Comparison of ENCODE assay signal across 10 mouse cellular contexts in the genomic region with DNA sequence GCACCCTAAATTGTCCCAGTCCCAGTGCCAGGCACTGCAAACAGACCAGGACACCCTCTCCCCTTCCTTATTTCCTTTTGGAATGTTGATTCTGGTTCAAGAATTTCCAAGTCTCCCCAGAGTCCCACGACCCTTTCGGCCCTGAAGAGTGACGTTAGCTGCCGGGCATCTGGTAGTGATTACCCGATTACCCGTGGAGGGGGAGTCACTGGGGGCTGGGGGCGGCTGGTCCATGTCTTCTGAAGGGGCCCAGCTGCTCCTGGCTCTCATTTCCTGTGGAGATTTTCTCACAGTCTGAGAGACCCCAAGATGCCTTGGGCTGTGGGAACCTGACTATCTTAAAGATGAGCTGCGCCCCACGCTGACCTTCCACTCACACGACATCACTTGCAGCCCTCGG. TPM values are rescaled to one million over a fixed set of nuclear protein-coding genes. Genes with fewer than 3 reads are reported as not detected.
DNase-seq lines count a peak whose midpoint lies in the region; ATAC-seq lines count a peak whose summit lies in the region.
"Had no signal": no experiment of that assay in that cellular context is flagged by ENCODE, and none has a peak within 500 bp of the region (broad histone marks: within the 10 kb centered on the region; RNA-seq: fewer than 3 reads in every experiment).

No protein-coding gene starts in this region.

- peaks cover 45% of the 10 kb centered on the region for H3K4me1 ChIP-seq in kidney, embryonic 16.5 days (ENCODE audit: insufficient read depth, low read length)
- peaks cover 17% of the 10 kb centered on the region for H3K4me1 ChIP-seq in embryonic facial prominence, embryonic 14.5 days (ENCODE audit: control insufficient read depth, insufficient read depth, low read length)
- peaks cover 6% of the 10 kb centered on the region; the same call in 1 of the 2 replicates for H3K4me1 ChIP-seq in neural tube, embryonic 11.5 days (ENCODE audit: control insufficient read depth, insufficient read depth, low read length)

- ATAC-seq in kidney, embryonic 16.5 days (ENCODE audit: low FRiP score, low TSS enrichment) = no peak
- ATAC-seq in embryonic facial prominence, embryonic 14.5 days (ENCODE audit: low read depth) = peak; percentile 12; the same call in 1 of the 2 replicates
- ATAC-seq in neural tube, embryonic 11.5 days (ENCODE audit: insufficient read depth, low FRiP score, low TSS enrichment) = no peak

- H3K4me2 ChIP-seq in kidney, embryonic 16.5 days (replicated peaks; ENCODE audit: low read depth, low read length) = peak overlapping the region; percentile 58
- H3K4me2 ChIP-seq in embryonic facial prominence, embryonic 14.5 days (ENCODE audit: low read depth, low read length) = peak overlapping the region; percentile 17
- 0 out of 2 replicates have a peak overlapping the region, but pooled peaks have one; percentile 17 for H3K4me2 ChIP-seq in neural tube, embryonic 11.5 days (ENCODE audit: low read depth)

- peak overlapping the region; percentile 81 for H3K27ac ChIP-seq in kidney, embryonic 16.5 days (ENCODE audit: low read length)
- H3K27ac ChIP-seq in embryonic facial prominence, embryonic 14.5 days (replicated peaks; ENCODE audit: low read depth, low read length) = peak overlapping the region; percentile 74
- H3K27ac ChIP-seq in neural tube, embryonic 11.5 days (ENCODE audit: low read depth, low read length) = no peak overlapping the region

- H3K36me3 ChIP-seq in kidney, embryonic 16.5 days (ENCODE audit: insufficient read depth, low read length) = no peaks in the 10 kb centered on the region
- H3K36me3 ChIP-seq in embryonic facial prominence, embryonic 14.5 days (ENCODE audit: control insufficient read depth, insufficient read depth, low read length) = no peaks in the 10 kb centered on the region
- no peaks in the 10 kb centered on the region for H3K36me3 ChIP-seq in neural tube, embryonic 11.5 days (ENCODE audit: control insufficient read depth, insufficient read depth, low read length)

- no peaks in the 10 kb centered on the region for H3K27me3 ChIP-seq in kidney, embryonic 16.5 days (ENCODE audit: insufficient read depth, low read length)
- H3K27me3 ChIP-seq in embryonic facial prominence, embryonic 14.5 days (replicated peaks; ENCODE audit: control insufficient read depth, insufficient read depth, low read length) = no peaks in the 10 kb centered on the region
- H3K27me3 ChIP-seq in neural tube, embryonic 11.5 days (ENCODE audit: control insufficient read depth, insufficient read depth, low read length) = no peaks in the 10 kb centered on the region

- peak overlapping the region; percentile 50 for H3K4me3 ChIP-seq in kidney, embryonic 16.5 days (ENCODE audit: low read length)
- H3K4me3 ChIP-seq in embryonic facial prominence, embryonic 14.5 days (ENCODE audit: low read depth, low read length) = peak overlapping the region; percentile 2
- H3K4me3 ChIP-seq in neural tube, embryonic 11.5 days (ENCODE audit: low read depth, low read length) = no peak overlapping the region

- 13% methylated on average over 11 of the region's 11 CpGs for WGBS in kidney, embryonic 16.5 days
- WGBS in embryonic facial prominence, embryonic 14.5 days = 15% methylated on average over 11 of the region's 11 CpGs
- WGBS in neural tube, embryonic 11.5 days = 40% methylated on average over 11 of the region's 11 CpGs

- H3K9ac ChIP-seq in kidney, embryonic 16.5 days (replicated peaks; ENCODE audit: low read length) = peak overlapping the region; percentile 25; the same call in 1 of the 2 replicates
- no peak overlapping the region for H3K9ac ChIP-seq in embryonic facial prominence, embryonic 14.5 days (ENCODE audit: low read depth, low read length)
- H3K9ac ChIP-seq in neural tube, embryonic 11.5 days (ENCODE audit: low read length) = no peak overlapping the region

- H3K9me3 ChIP-seq in kidney, embryonic 16.5 days (ENCODE audit: low read length) = no peaks in the 10 kb centered on the region
- no peaks in the 10 kb centered on the region for H3K9me3 ChIP-seq in embryonic facial prominence, embryonic 14.5 days (ENCODE audit: control insufficient read depth, low read length)
- no peaks in the 10 kb centered on the region for H3K9me3 ChIP-seq in neural tube, embryonic 11.5 days (ENCODE audit: control insufficient read depth, low read length)

- DNase-seq in kidney, adult 11 months = no peak
- peak; percentile 83 for DNase-seq in embryonic facial prominence, embryonic 14.5 days (ENCODE audit: low spot score)
- peak; percentile 69 for DNase-seq in kidney, postnatal 14 days
- DNase-seq in neural tube, embryonic 11.5 days (ENCODE audit: low spot score) = peak; percentile 57
- DNase-seq in right cerebral cortex, postnatal 10 days (ENCODE audit: low spot score in 2 of 2) = no peak
- DNase-seq in B cell, adult 2 months = no peak
- no peak for DNase-seq in cerebellum, adult 9-11 months
- DNase-seq: right cerebral cortex, postnatal 25 days had no signal

RNA-seq across cellular contexts. Expression of gene 6330409D20Rik, which starts 10.0 kb away (rescaled TPM):
- 0.16 TPM in 1 of 2 replicates, not detected in the other for polyA plus RNA-seq in kidney, embryonic 16.5 days (2015; fragmentation: Nextera tagmentation; extraction: Ambion mirVana)
- polyA plus RNA-seq in embryonic facial prominence, embryonic 14.5 days (2014; fragmentation: Nextera tagmentation; extraction: Ambion mirVana) = 0.33 and 0.45 TPM in 2 replicates
- 2.1 and 2.2 TPM in 2 replicates for polyA plus RNA-seq in neural tube, embryonic 11.5 days (2014; fragmentation: Nextera tagmentation; extraction: Ambion mirVana)
- polyA plus RNA-seq: liver, embryonic 16.5 days had no signal

RNA-seq across cellular contexts. Expression of gene Sh2d3c, which starts 10.0 kb away (rescaled TPM):
- polyA plus RNA-seq in kidney, embryonic 16.5 days (2015; fragmentation: Nextera tagmentation; extraction: Ambion mirVana) = 41.5 and 44.2 TPM in 2 replicates
- polyA plus RNA-seq in embryonic facial prominence, embryonic 14.5 days (2014; fragmentation: Nextera tagmentation; extraction: Ambion mirVana) = 21.7 and 28.3 TPM in 2 replicates
- 30.6 TPM in 2 replicates for polyA plus RNA-seq in neural tube, embryonic 11.5 days (2014; fragmentation: Nextera tagmentation; extraction: Ambion mirVana)

RNA-seq across cellular contexts. Expression of gene Cdk9, which starts 18.0 kb away (rescaled TPM):
- 113 and 115 TPM in 2 replicates for polyA plus RNA-seq in kidney, embryonic 16.5 days (2015; fragmentation: Nextera tagmentation; extraction: Ambion mirVana)
- polyA plus RNA-seq in embryonic facial prominence, embryonic 14.5 days (2014; fragmentation: Nextera tagmentation; extraction: Ambion mirVana) = 67.4 and 82.3 TPM in 2 replicates
- polyA plus RNA-seq in neural tube, embryonic 11.5 days (2014; fragmentation: Nextera tagmentation; extraction: Ambion mirVana) = 82.4 and 84.6 TPM in 2 replicates

RNA-seq across cellular contexts. Expression of gene Tor2a, which starts 26.2 kb away (rescaled TPM):
- polyA plus RNA-seq in kidney, embryonic 16.5 days (2015; fragmentation: Nextera tagmentation; extraction: Ambion mirVana) = 79.3 and 82.9 TPM in 2 replicates
- 64.5 and 73.2 TPM in 2 replicates for polyA plus RNA-seq in embryonic facial prominence, embryonic 14.5 days (2014; fragmentation: Nextera tagmentation; extraction: Ambion mirVana)
- 59.7 and 63.1 TPM in 2 replicates for polyA plus RNA-seq in neural tube, embryonic 11.5 days (2014; fragmentation: Nextera tagmentation; extraction: Ambion mirVana)

RNA-seq across cellular contexts. Expression of gene Fpgs, which starts 26.9 kb away (rescaled TPM):
- 42.3 and 45.1 TPM in 2 replicates for polyA plus RNA-seq in kidney, embryonic 16.5 days (2015; fragmentation: Nextera tagmentation; extraction: Ambion mirVana)
- polyA plus RNA-seq in embryonic facial prominence, embryonic 14.5 days (2014; fragmentation: Nextera tagmentation; extraction: Ambion mirVana) = 28.2 and 31.0 TPM in 2 replicates
- polyA plus RNA-seq in neural tube, embryonic 11.5 days (2014; fragmentation: Nextera tagmentation; extraction: Ambion mirVana) = 18.0 and 19.4 TPM in 2 replicates

Comparison
In these comparisons a context has a peak if more than half of its experiments do, and no peak if none do; other contexts are left out.
1. DNase-seq: peak in embryonic facial prominence, embryonic 14.5 days (single experiment), kidney, postnatal 14 days (single experiment) and neural tube, embryonic 11.5 days (single experiment); none in kidney, adult 11 months (single experiment), right cerebral cortex, postnatal 10 days (0 of 2), B cell, adult 2 months (0 of 2) and cerebellum, adult 9-11 months (single experiment).
2. Peak in every context shown above with its lines, with median percentiles within 50 percentile points of each other: H3K4me2 ChIP-seq.